Mouse (Mus musculus) myocyte (in vitro differentiated cells): ENCODE measurements around the gene Kctd3. TPM values are rescaled to one million over a fixed set of nuclear protein-coding genes. Genes with fewer than 3 reads are reported as not detected.

Source experiments
- H3K27me3 ChIP-seq: one replicate; pipeline ENCODE4 v1.6.1; 2011; ENCODE audit not compliant: control insufficient read depth, insufficient read depth, insufficient read length
- H3K36me3 ChIP-seq: one replicate; pipeline ENCODE4 v1.6.1; 2011; ENCODE audit not compliant: control insufficient read depth, insufficient read depth
- H3K4me2 ChIP-seq: one replicate; pipeline ENCODE4 v1.6.1; 2011; ENCODE audit warnings: low read depth, control low read depth
- H3K4me3 ChIP-seq: one replicate; pipeline ENCODE4 v1.5.1; 2011; ENCODE audit warnings: mild to moderate bottlenecking, control low read depth, moderate library complexity
- H3K79me2 ChIP-seq: one replicate; pipeline ENCODE4 v1.6.1; 2011; ENCODE audit not compliant: control insufficient read depth, insufficient read depth
- H3ac ChIP-seq: one replicate; pipeline ENCODE4 v1.6.1; 2011; ENCODE audit not compliant: control insufficient read depth, insufficient read length
- CEBPB ChIP-seq: IDR thresholded peaks from 2 replicates; pipeline ENCODE4 v1.6.1; 2011; ENCODE audit warnings: mild to moderate bottlenecking, moderate library complexity; ENCODE audit not compliant: poor library complexity, insufficient read depth, severe bottlenecking
- E2F4 ChIP-seq: IDR thresholded peaks from one replicate; pipeline ENCODE4 v1.6.1; 2011; ENCODE audit warnings: mild to moderate bottlenecking, control low read depth, moderate library complexity; ENCODE audit not compliant: insufficient read depth
- MAX ChIP-seq: IDR thresholded peaks from one replicate; pipeline ENCODE4 v1.6.1; 2011; ENCODE audit warnings: low read depth, mild to moderate bottlenecking, control low read depth
- MYOD1 ChIP-seq, 3 experiments: IDR thresholded peaks; one replicate each; pipeline ENCODE4 v1.6.1; 2011; ENCODE audit warnings: control low read depth in 2 of 3, low read depth in 2 of 3, mild to moderate bottlenecking in 2 of 3, moderate library complexity in 1 of 3; ENCODE audit not compliant: insufficient read length in 2 of 3, control insufficient read depth in 1 of 3
- MYOG ChIP-seq, 3 experiments: IDR thresholded peaks; one replicate each; pipeline ENCODE4 v1.6.1; 2011; ENCODE audit warnings: control low read depth in 2 of 3, low read depth in 2 of 3, mild to moderate bottlenecking in 2 of 3; ENCODE audit not compliant: insufficient read length in 2 of 3, control insufficient read depth in 1 of 3, insufficient read depth in 1 of 3
- POLR2A ChIP-seq: IDR thresholded peaks from one replicate; pipeline ENCODE4 v1.6.1; 2011; ENCODE audit warnings: low read depth, mild to moderate bottlenecking, control low read depth, moderate library complexity; ENCODE audit not compliant: insufficient read length
- POLR2AphosphoS2 ChIP-seq: IDR thresholded peaks from one replicate; pipeline ENCODE4 v1.6.1; 2011; ENCODE audit warnings: low read depth, control low read depth; ENCODE audit not compliant: insufficient read length
- REST ChIP-seq: IDR thresholded peaks from one replicate; pipeline ENCODE4 v1.6.1; 2011; ENCODE audit warnings: mild to moderate bottlenecking, control low read depth, moderate library complexity; ENCODE audit not compliant: insufficient read depth, insufficient read length
- SRF ChIP-seq: IDR thresholded peaks from one replicate; pipeline ENCODE4 v1.6.1; 2011; ENCODE audit warnings: low read depth; ENCODE audit not compliant: control insufficient read depth, insufficient read length
- TCF12 ChIP-seq: IDR thresholded peaks from one replicate; pipeline ENCODE4 v1.6.1; 2011; ENCODE audit warnings: mild to moderate bottlenecking, control low read depth; ENCODE audit not compliant: poor library complexity, insufficient read depth, severe bottlenecking
- TCF3 ChIP-seq: IDR thresholded peaks from one replicate; pipeline ENCODE4 v1.6.1; 2011; ENCODE audit warnings: low read depth, control low read depth; ENCODE audit not compliant: insufficient read length
- USF1 ChIP-seq: IDR thresholded peaks from one replicate; pipeline ENCODE4 v1.6.1; 2011; ENCODE audit warnings: low read depth, mild to moderate bottlenecking, control low read depth, moderate library complexity
- polyA plus RNA-seq: library from polyadenylated mRNA; unstranded; fragments of >200 nt; fragmentation: generic; extraction: Trizol; gene quantifications from one replicate; pipeline ENCODE4 v1.2.1, GENCODE M21; 2012; ENCODE audit warnings: missing spikeins

Kctd3 gene
- polyA plus RNA-seq, 1 experiment = 27.1 TPM

GRCm38 (mm10) chr1:188948276-188948675, 59.4 kb downstream of the Kctd3 start:
- H3ac ChIP-seq = no peak overlapping the region
- TF ChIP-seq E2F4 (no peak), MYOG (IDR thresholded peaks at IDR 0.05; ENCODE audit: control insufficient read depth in 1 of 3, insufficient read depth in 1 of 3, insufficient read length in 2 of 3, low read depth in 2 of 3) (no peak), TCF12 (no peak), MAX (no peak), CEBPB (no peak), REST (no peak), POLR2A (no peak), MYOD1 (IDR thresholded peaks at IDR 0.05; ENCODE audit: control insufficient read depth in 1 of 3, insufficient read length in 2 of 3, low read depth in 2 of 3) (no peak), USF1 (no peak), POLR2AphosphoS2 (no peak), TCF3 (no peak), SRF (no peak)
- no peaks in the 10 kb centered on the region for H3K27me3 ChIP-seq

GRCm38 (mm10) chr1:188947794-188948193, 59.8 kb downstream of the Kctd3 start:
- Histone ChIP-seq H3ac (no peak overlapping the region), H3K36me3 (no peaks in the 10 kb centered on the region), H3K27me3 (no peaks in the 10 kb centered on the region), H3K4me2 (no peak overlapping the region), H3K79me2 (no peaks in the 10 kb centered on the region), H3K4me3 (no peak overlapping the region)
- TF ChIP-seq USF1 (no peak), E2F4 (no peak), TCF12 (no peak), CEBPB (no peak), POLR2AphosphoS2 (no peak), REST (no peak), SRF (no peak), POLR2A (no peak), MYOG (IDR thresholded peaks at IDR 0.05; ENCODE audit: control insufficient read depth in 1 of 3, insufficient read depth in 1 of 3, insufficient read length in 2 of 3, low read depth in 2 of 3) (no peak), MAX (no peak), MYOD1 (IDR thresholded peaks at IDR 0.05; ENCODE audit: control insufficient read depth in 1 of 3, insufficient read length in 2 of 3, low read depth in 2 of 3) (no peak), TCF3 (no peak)

More at GRCm38 (mm10) chr1:188948276-188948675, 59.4 kb downstream of the Kctd3 start:
- no peak overlapping the region for H3K4me3 ChIP-seq
- H3K36me3 ChIP-seq = no peaks in the 10 kb centered on the region
- H3K4me2 ChIP-seq = no peak overlapping the region
- no peaks in the 10 kb centered on the region for H3K79me2 ChIP-seq

- no peak for TF ChIP-seq MAX
- TF ChIP-seq E2F4 = no peak
- TF ChIP-seq CEBPB = no peak
- TF ChIP-seq POLR2A = no peak
- TF ChIP-seq SRF = no peak
- no peak for TF ChIP-seq USF1
- TF ChIP-seq MYOD1 (IDR thresholded peaks at IDR 0.05; ENCODE audit: control insufficient read depth in 1 of 3, insufficient read length in 2 of 3, low read depth in 2 of 3) = no peak
- TF ChIP-seq REST = no peak
- TF ChIP-seq POLR2AphosphoS2 = no peak
- no peak for TF ChIP-seq MYOG (IDR thresholded peaks at IDR 0.05; ENCODE audit: control insufficient read depth in 1 of 3, insufficient read depth in 1 of 3, insufficient read length in 2 of 3, low read depth in 2 of 3)
- Histone ChIP-seq H3ac (no peak overlapping the region), H3K4me2 (no peak overlapping the region), H3K36me3 (no peaks in the 10 kb centered on the region), H3K4me3 (no peak overlapping the region), H3K79me2 (no peaks in the 10 kb centered on the region), H3K27me3 (no peaks in the 10 kb centered on the region)
These were observed 60.8 kb downstream of the Kctd3 start for GRCm38 (mm10) chr1:188946849-188947248.

- H3K79me2 ChIP-seq = no peaks in the 10 kb centered on the region
- no peak overlapping the region for H3K4me2 ChIP-seq
- TF ChIP-seq MAX (no peak), CEBPB (no peak), SRF (no peak), MYOG (IDR thresholded peaks at IDR 0.05; ENCODE audit: control insufficient read depth in 1 of 3, insufficient read depth in 1 of 3, insufficient read length in 2 of 3, low read depth in 2 of 3) (no peak), USF1 (no peak)
- H3K27me3 ChIP-seq = no peaks in the 10 kb centered on the region
- H3K36me3 ChIP-seq = no peaks in the 10 kb centered on the region
- no peak overlapping the region for H3K4me3 ChIP-seq
- no peak overlapping the region for H3ac ChIP-seq
These were observed 62.3 kb downstream of the Kctd3 start for GRCm38 (mm10) chr1:188945326-188945725.

- Histone ChIP-seq H3K4me3 (no peak overlapping the region), H3K36me3 (no peaks in the 10 kb centered on the region), H3ac (no peak overlapping the region), H3K27me3 (no peaks in the 10 kb centered on the region), H3K4me2 (no peak overlapping the region), H3K79me2 (no peaks in the 10 kb centered on the region)
- TF ChIP-seq TCF3 (no peak), POLR2AphosphoS2 (no peak), USF1 (no peak), MYOD1 (IDR thresholded peaks at IDR 0.05; ENCODE audit: control insufficient read depth in 1 of 3, insufficient read length in 2 of 3, low read depth in 2 of 3) (no peak), SRF (no peak)
These were observed 70.3 kb downstream of the Kctd3 start for GRCm38 (mm10) chr1:188937246-188937780.
